Mouse (Mus musculus): ENCODE data around the gene Ppil4. TPM values are rescaled to one million over a fixed set of nuclear protein-coding genes. Genes with fewer than 3 reads are reported as not detected.
"Not testable (repeated sequence)": the region's sequence is repeated elsewhere in the genome, so short reads cannot be mapped to it uniquely, and the experiment has no call there.

Gene Ppil4
- polyA plus RNA-seq (2016; fragmentation: Nextera tagmentation; extraction: Ambion mirVana), result 31.3 and 33.0 TPM in 2 replicates

- peak; percentile 93 for ATAC-seq (ENCODE audit: insufficient number of reproducible peaks, low FRiP score)
Observed at GRCm38 (mm10) chr10:7792751-7793385, at the start of gene Ppil4, which contains the start of gene Ginm1. Ppil4 (plus strand) TSS chr10:7792891. Ginm1 (minus strand) TSS chr10:7792824.

GRCm38 (mm10) chr10:7745528-7745927 lies 47.2 kb upstream of the Ppil4 start:
- H3K4me3 ChIP-seq; ATAC-seq (ENCODE audit: insufficient number of reproducible peaks, low FRiP score); H3K4me1 ChIP-seq (replicated peaks); H3K27me3 ChIP-seq (replicated peaks); H3K27ac ChIP-seq (ENCODE audit: poor library complexity, severe bottlenecking); H3K9me3 ChIP-seq (replicated peaks); H3K4me2 ChIP-seq; H3K9ac ChIP-seq: not testable (repeated sequence)
- 93% methylated on average over 6 of the region's 6 CpGs for WGBS
- H3K36me3 ChIP-seq, result peaks cover 60% of the 10 kb centered on the region

More at GRCm38 (mm10) chr10:7792751-7793385, at the start of gene Ppil4, which contains the start of gene Ginm1:
- Histone ChIP-seq H3K4me3 (peak within 1 kb of the TSS; percentile 92), H3K27me3 (replicated peaks) (no peaks in the 10 kb centered on the region), H3K9me3 (replicated peaks) (no peaks in the 10 kb centered on the region), H3K36me3 (peaks cover 34% of the 10 kb centered on the region), H3K9ac (peak within 1 kb of the TSS; percentile 95), H3K4me2 (peak within 1 kb of the TSS; percentile 71), H3K4me1 (replicated peaks) (peaks cover 8% of the 10 kb centered on the region), H3K27ac (ENCODE audit: poor library complexity, severe bottlenecking) (peak within 1 kb of the TSS; percentile 44)
- under 1% methylated on average over 52 of the region's 52 CpGs for WGBS

- no peak for ATAC-seq (ENCODE audit: insufficient number of reproducible peaks, low FRiP score)
- H3K4me2 ChIP-seq, result no peak overlapping the region
- H3K9me3 ChIP-seq (replicated peaks), result no peaks in the 10 kb centered on the region
- H3K4me3 ChIP-seq, result no peak overlapping the region
- H3K27ac ChIP-seq (ENCODE audit: poor library complexity, severe bottlenecking), result no peak overlapping the region
- WGBS, result 84% methylated on average over 6 of the region's 6 CpGs
- no peaks in the 10 kb centered on the region for H3K27me3 ChIP-seq (replicated peaks)
- no peak overlapping the region for H3K9ac ChIP-seq
- H3K4me1 ChIP-seq (replicated peaks), result no peaks in the 10 kb centered on the region
- peaks cover 61% of the 10 kb centered on the region for H3K36me3 ChIP-seq
Observed at GRCm38 (mm10) chr10:7748752-7749151, 43.9 kb upstream of the Ppil4 start.

GRCm38 (mm10) chr10:7757544-7757943 lies 35.1 kb upstream of the Ppil4 start:
- H3K9ac ChIP-seq, result no peak overlapping the region
- no peaks in the 10 kb centered on the region for H3K9me3 ChIP-seq (replicated peaks)
- no peak overlapping the region for H3K27ac ChIP-seq (ENCODE audit: poor library complexity, severe bottlenecking)
- 82% methylated on average over 2 of the region's 2 CpGs for WGBS
- H3K36me3 ChIP-seq, result peaks cover 70% of the 10 kb centered on the region
- H3K4me1 ChIP-seq (replicated peaks), result no peaks in the 10 kb centered on the region
- no peaks in the 10 kb centered on the region for H3K27me3 ChIP-seq (replicated peaks)
- ATAC-seq (ENCODE audit: insufficient number of reproducible peaks, low FRiP score), result no peak
- H3K4me3 ChIP-seq, result no peak overlapping the region
- no peak overlapping the region for H3K4me2 ChIP-seq

- Histone ChIP-seq H3K9ac (no peak overlapping the region), H3K4me3 (no peak overlapping the region), H3K36me3 (peaks cover 83% of the 10 kb centered on the region), H3K9me3 (replicated peaks) (no peaks in the 10 kb centered on the region), H3K27ac (ENCODE audit: poor library complexity, severe bottlenecking) (no peak overlapping the region), H3K4me2 (no peak overlapping the region), H3K4me1 (replicated peaks) (no peaks in the 10 kb centered on the region), H3K27me3 (replicated peaks) (no peaks in the 10 kb centered on the region)
- ATAC-seq (ENCODE audit: insufficient number of reproducible peaks, low FRiP score), result no peak
- 89% methylated on average over 4 of the region's 4 CpGs for WGBS
Observed at GRCm38 (mm10) chr10:7772346-7772745, 20.3 kb upstream of the Ppil4 start.

GRCm38 (mm10) chr10:7772769-7773168 lies 19.9 kb upstream of the Ppil4 start:
- H3K4me3 ChIP-seq, result no peak overlapping the region
- H3K27me3 ChIP-seq (replicated peaks), result no peaks in the 10 kb centered on the region
- no peak overlapping the region for H3K4me2 ChIP-seq
- H3K4me1 ChIP-seq (replicated peaks), result no peaks in the 10 kb centered on the region
- 93% methylated on average over 1 of the region's 1 CpGs for WGBS
- no peaks in the 10 kb centered on the region for H3K9me3 ChIP-seq (replicated peaks)
- H3K9ac ChIP-seq, result no peak overlapping the region
- H3K27ac ChIP-seq (ENCODE audit: poor library complexity, severe bottlenecking), result no peak overlapping the region
- no peak for ATAC-seq (ENCODE audit: insufficient number of reproducible peaks, low FRiP score)
- peaks cover 80% of the 10 kb centered on the region for H3K36me3 ChIP-seq

GRCm38 (mm10) chr10:7775421-7775820 lies 17.3 kb upstream of the Ppil4 start:
- Histone ChIP-seq H3K27me3 (replicated peaks) (no peaks in the 10 kb centered on the region), H3K27ac (ENCODE audit: poor library complexity, severe bottlenecking) (no peak overlapping the region), H3K4me2 (no peak overlapping the region), H3K4me3 (no peak overlapping the region), H3K9ac (no peak overlapping the region), H3K9me3 (replicated peaks) (no peaks in the 10 kb centered on the region), H3K36me3 (peaks cover 64% of the 10 kb centered on the region), H3K4me1 (replicated peaks) (peaks cover 6% of the 10 kb centered on the region; the same call in 1 of the 2 replicates)
- ATAC-seq (ENCODE audit: insufficient number of reproducible peaks, low FRiP score), result no peak
- 90% methylated on average over 8 of the region's 8 CpGs for WGBS

GRCm38 (mm10) chr10:7778361-7778760 lies 14.3 kb upstream of the Ppil4 start:
- H3K4me1 ChIP-seq (replicated peaks), result peaks cover 9% of the 10 kb centered on the region; the same call in 1 of the 2 replicates
- H3K27me3 ChIP-seq (replicated peaks), result no peaks in the 10 kb centered on the region
- H3K36me3 ChIP-seq, result peaks cover 35% of the 10 kb centered on the region
- no peak for ATAC-seq (ENCODE audit: insufficient number of reproducible peaks, low FRiP score)
- no peak overlapping the region for H3K4me3 ChIP-seq
- no peak overlapping the region for H3K9ac ChIP-seq
- H3K27ac ChIP-seq (ENCODE audit: poor library complexity, severe bottlenecking), result no peak overlapping the region
- no peak overlapping the region for H3K4me2 ChIP-seq
- no peaks in the 10 kb centered on the region for H3K9me3 ChIP-seq (replicated peaks)
- WGBS, result 79% methylated on average over 3 of the region's 3 CpGs

- Histone ChIP-seq H3K27ac (ENCODE audit: poor library complexity, severe bottlenecking) (peak overlapping the region; percentile 62), H3K4me3 (peak overlapping the region; percentile 98), H3K4me2 (peak overlapping the region; percentile 75), H3K9me3 (replicated peaks) (no peaks in the 10 kb centered on the region), H3K36me3 (peaks cover 24% of the 10 kb centered on the region), H3K4me1 (replicated peaks) (peaks cover 9% of the 10 kb centered on the region; the same call in 1 of the 2 replicates), H3K9ac (peak overlapping the region; percentile 95), H3K27me3 (replicated peaks) (no peaks in the 10 kb centered on the region)
- ATAC-seq (ENCODE audit: insufficient number of reproducible peaks, low FRiP score), result no peak
- 17% methylated on average over 7 of the region's 7 CpGs for WGBS
Observed at GRCm38 (mm10) chr10:7779751-7780237, 12.9 kb upstream of the Ppil4 start.

GRCm38 (mm10) chr10:7780238-7781176 lies 12.2 kb upstream of the Ppil4 start:
- peak overlapping the region; percentile 75 for H3K4me2 ChIP-seq
- H3K27me3 ChIP-seq (replicated peaks), result no peaks in the 10 kb centered on the region
- H3K4me3 ChIP-seq, result peak overlapping the region; percentile 98
- H3K9ac ChIP-seq, result peak overlapping the region; percentile 95
- under 1% methylated on average over 64 of the region's 77 CpGs for WGBS
- peaks cover 17% of the 10 kb centered on the region for H3K36me3 ChIP-seq
- H3K9me3 ChIP-seq (replicated peaks), result no peaks in the 10 kb centered on the region
- H3K27ac ChIP-seq (ENCODE audit: poor library complexity, severe bottlenecking), result peak overlapping the region; percentile 62
- H3K4me1 ChIP-seq (replicated peaks), result peaks cover 9% of the 10 kb centered on the region; the same call in 1 of the 2 replicates
- ATAC-seq (ENCODE audit: insufficient number of reproducible peaks, low FRiP score), result peak; percentile 99

- no peaks in the 10 kb centered on the region for H3K27me3 ChIP-seq (replicated peaks)
- H3K4me3 ChIP-seq, result peak overlapping the region; percentile 98
- H3K4me1 ChIP-seq (replicated peaks), result peaks cover 9% of the 10 kb centered on the region; the same call in 1 of the 2 replicates
- H3K27ac ChIP-seq (ENCODE audit: poor library complexity, severe bottlenecking), result no peak overlapping the region
- 49% methylated on average over 3 of the region's 3 CpGs for WGBS
- peak; percentile 7; the same call in 1 of the 2 replicates for ATAC-seq (ENCODE audit: insufficient number of reproducible peaks, low FRiP score)
- H3K9me3 ChIP-seq (replicated peaks), result no peaks in the 10 kb centered on the region
- H3K9ac ChIP-seq, result peak overlapping the region; percentile 58
- H3K4me2 ChIP-seq, result peak overlapping the region; percentile 63
- peaks cover 15% of the 10 kb centered on the region for H3K36me3 ChIP-seq
Observed at GRCm38 (mm10) chr10:7781214-7781613, 11.5 kb upstream of the Ppil4 start.

Data from heart, embryonic 12.5 days (tissue).